Mouse (Mus musculus) heart, postnatal 0 days (tissue): ENCODE data around the gene Gm49393. TPM values are rescaled to one million over a fixed set of nuclear protein-coding genes. Genes with fewer than 3 reads are reported as not detected.
"Not testable (repeated sequence)": the region's sequence is repeated elsewhere in the genome, so short reads cannot be mapped to it uniquely, and the experiment has no call there.

Experiments used
- ATAC-seq: fragments of 200-750 bp; cut with Nextera tagmentation; 2 replicates; pipeline ENCODE4 v1.8.0; 2017; ENCODE audit warnings: low read depth, moderate number of reproducible peaks, moderate library complexity; ENCODE audit not compliant: insufficient read depth
- DNase-seq: peaks from one replicate; pipeline ENCODE4 v3.0.0-alpha.2; 2016; ENCODE audit warnings: low spot score
- H3K27ac ChIP-seq: fragments of 300-500 bp; sonication (generic); 2 replicates; pipeline ENCODE4 v1.5.1; 2014; ENCODE audit warnings: low read depth, mild to moderate bottlenecking
- H3K27me3 ChIP-seq: fragments of 300-500 bp; sonication (generic); 2 replicates; pipeline ENCODE4 v1.6.1; 2014; ENCODE audit warnings: low read length, mixed read lengths; ENCODE audit not compliant: control insufficient read depth, insufficient read depth
- H3K36me3 ChIP-seq: fragments of 300-500 bp; sonication (generic); replicated peaks from 2 replicates; pipeline ENCODE4 v1.6.1; 2014; ENCODE audit warnings: low read length, mixed read lengths; ENCODE audit not compliant: control insufficient read depth, insufficient read depth
- H3K4me1 ChIP-seq: fragments of 300-500 bp; sonication (generic); 2 replicates; pipeline ENCODE4 v1.6.1; 2014; ENCODE audit warnings: antibody characterized with exemption; ENCODE audit not compliant: control insufficient read depth, insufficient read depth
- H3K4me2 ChIP-seq: fragments of 300-500 bp; sonication (generic); 2 replicates; pipeline ENCODE4 v1.6.1; 2014; ENCODE audit warnings: low read depth, mild to moderate bottlenecking, low read length, moderate library complexity
- H3K4me3 ChIP-seq: fragments of 300-500 bp; sonication (generic); 2 replicates; pipeline ENCODE4 v1.5.1; 2014; ENCODE audit warnings: low read depth, low read length
- H3K9ac ChIP-seq: fragments of 300-500 bp; sonication (generic); replicated peaks from 2 replicates; pipeline ENCODE4 v1.6.1; 2014; ENCODE audit warnings: low read depth, low read length, mixed read lengths
- H3K9me3 ChIP-seq: fragments of 300-500 bp; sonication (generic); replicated peaks from 2 replicates; pipeline ENCODE4 v1.6.1; 2016; ENCODE audit warnings: low read length; ENCODE audit not compliant: control insufficient read depth
- CTCF ChIP-seq: IDR thresholded peaks from 2 replicates; pipeline ENCODE4 v1.5.1; 2016; ENCODE audit warnings: antibody characterized with exemption, control low read depth, low read depth
- EP300 ChIP-seq: IDR thresholded peaks from 2 replicates; pipeline ENCODE4 v1.6.1; 2016; ENCODE audit warnings: antibody characterized with exemption, low read depth
- WGBS: fragments of 180-500 bp; shearing (Covaris S2); extraction: QIAGEN DNeasy Blood & Tissue Kit; methylation state at CpG from one replicate; pipeline ENCODE4 v1.1.7; 2014; 5-methylcytosine and 5-hydroxymethylcytosine counted together
- polyA plus RNA-seq: library from polyadenylated mRNA; unstranded; fragments of >200 nt; fragmentation: Nextera tagmentation; extraction: Ambion mirVana; gene quantifications from 2 replicates; pipeline ENCODE4 v1.2.1, GENCODE M21; 2015
- total RNA-seq: library from RNA; depleted of rRNA; stranded (reverse); fragments of >200 nt; gene quantifications from 2 replicates; pipeline ENCODE4 v1.2.3, GENCODE M21; 2014; ENCODE audit warnings: low replicate concordance; rRNA removed

The Gm49393 gene
- total RNA-seq: not detected in 2 replicates
- polyA plus RNA-seq: 0.56 TPM in 1 of 2 replicates, not detected in the other

GRCm38 (mm10) chr13:60935490-60935889 is at the start of gene Gm49393:
TSS of gene Gm49393 (minus strand) at chr13:60935590.
- not testable (repeated sequence) for H3K4me2 ChIP-seq, H3K4me1 ChIP-seq, H3K36me3 ChIP-seq, H3K27me3 ChIP-seq, H3K9me3 ChIP-seq, ATAC-seq, H3K4me3 ChIP-seq, H3K9ac ChIP-seq, H3K27ac ChIP-seq, DNase-seq
- 48% methylated on average over 2 of the region's 2 CpGs for WGBS

GRCm38 (mm10) chr13:60972319-60972718 is 36.9 kb upstream of the Gm49393 start:
- H3K4me1 ChIP-seq: not testable (repeated sequence)

GRCm38 (mm10) chr13:60963985-60964384 is 28.6 kb upstream of the Gm49393 start:
- not testable (repeated sequence) for H3K4me2 ChIP-seq, H3K9ac ChIP-seq, H3K4me3 ChIP-seq, H3K9me3 ChIP-seq, ATAC-seq, H3K27me3 ChIP-seq, H3K4me1 ChIP-seq, H3K36me3 ChIP-seq, DNase-seq, H3K27ac ChIP-seq
- 33% methylated on average over 4 of the region's 5 CpGs for WGBS

More at GRCm38 (mm10) chr13:60972319-60972718, 36.9 kb upstream of the Gm49393 start:
- not testable (repeated sequence) for H3K9me3 ChIP-seq, H3K36me3 ChIP-seq, ATAC-seq, H3K4me2 ChIP-seq, DNase-seq, H3K27me3 ChIP-seq, H3K27ac ChIP-seq, H3K4me3 ChIP-seq, H3K9ac ChIP-seq
- WGBS: 60% methylated on average over 4 of the region's 4 CpGs

GRCm38 (mm10) chr13:60961706-60962105 is 26.3 kb upstream of the Gm49393 start:
- H3K4me2 ChIP-seq: no peak overlapping the region
- DNase-seq (no peak), ATAC-seq (no peak)
- no peaks in the 10 kb centered on the region for H3K27me3 ChIP-seq
- no peak overlapping the region for H3K27ac ChIP-seq
- H3K36me3 ChIP-seq: no peaks in the 10 kb centered on the region
- no peak overlapping the region for H3K4me3 ChIP-seq
- WGBS: 62% methylated on average over 5 of the region's 5 CpGs
- H3K4me1 ChIP-seq: no peaks in the 10 kb centered on the region
- TF ChIP-seq EP300 (no peak), CTCF (no peak)
- H3K9me3 ChIP-seq: no peaks in the 10 kb centered on the region
- no peak overlapping the region for H3K9ac ChIP-seq

GRCm38 (mm10) chr13:60941884-60942283 is 6.5 kb upstream of the Gm49393 start, which contains the start of gene Tpbpa:
TSS of gene Tpbpa (minus strand) at chr13:60941984.
- H3K36me3 ChIP-seq, H3K9ac ChIP-seq, H3K9me3 ChIP-seq, H3K4me3 ChIP-seq, H3K27me3 ChIP-seq, ATAC-seq, H3K4me1 ChIP-seq, H3K4me2 ChIP-seq, H3K27ac ChIP-seq, DNase-seq: not testable (repeated sequence)
- 65% methylated on average over 3 of the region's 3 CpGs for WGBS

GRCm38 (mm10) chr13:60936500-60936901 is 1.1 kb upstream of the Gm49393 start, which contains the start of the genes Gm49391 and Ctla2a:
TSS of gene Gm49391 (minus strand) at chr13:60936571.
TSS of gene Ctla2a (minus strand) at chr13:60936625.
- 35% methylated on average over 5 of the region's 5 CpGs for WGBS
- Histone ChIP-seq H3K27ac (peak within 1 kb of the TSS; percentile 59; the same call in 1 of the 2 replicates), H3K9me3 (no peaks in the 10 kb centered on the region), H3K4me2 (no peak within 1 kb of the TSS), H3K4me3 (no peak within 1 kb of the TSS), H3K9ac (no peak within 1 kb of the TSS), H3K4me1 (no peaks in the 10 kb centered on the region), H3K36me3 (no peaks in the 10 kb centered on the region), H3K27me3 (no peaks in the 10 kb centered on the region)
- TF ChIP-seq CTCF (no peak), EP300 (peak; percentile 93)
- peak; percentile 96 for ATAC-seq
- peak; percentile 68 for DNase-seq

- WGBS: 76% methylated on average over 2 of the region's 2 CpGs
- H3K27ac ChIP-seq, H3K4me3 ChIP-seq, ATAC-seq, H3K4me1 ChIP-seq, H3K4me2 ChIP-seq, H3K9me3 ChIP-seq, DNase-seq, H3K36me3 ChIP-seq, H3K27me3 ChIP-seq, H3K9ac ChIP-seq: not testable (repeated sequence)
These were observed 30.6 kb downstream of the Gm49393 start, which contains the start of gene Tpbpb for GRCm38 (mm10) chr13:60904780-60905179. TSS of gene Tpbpb (minus strand) at chr13:60904880.
